Mouse (Mus musculus) hindbrain, embryonic 12.5 days (tissue): ENCODE data around the gene Man2a1. TPM values are rescaled to one million over a fixed set of nuclear protein-coding genes. Genes with fewer than 3 reads are reported as not detected.

ENCODE experiments used
- ATAC-seq: fragments of 200-750 bp; cut with Nextera tagmentation; 2 replicates; pipeline ENCODE4 v1.8.0; 2017; ENCODE audit warnings: moderate TSS enrichment; ENCODE audit not compliant: low FRiP score
- H3K27ac ChIP-seq: fragments of 300-500 bp; sonication (generic); 2 replicates; pipeline ENCODE4 v1.5.1; 2016; ENCODE audit warnings: mild to moderate bottlenecking
- H3K27me3 ChIP-seq: fragments of 300-500 bp; sonication (generic); 2 replicates; pipeline ENCODE4 v1.6.1; 2016; ENCODE audit warnings: mild to moderate bottlenecking
- H3K36me3 ChIP-seq: fragments of 300-500 bp; sonication (generic); 2 replicates; pipeline ENCODE4 v1.6.1; 2016; ENCODE audit warnings: mild to moderate bottlenecking
- H3K4me1 ChIP-seq: fragments of 300-500 bp; sonication (generic); 2 replicates; pipeline ENCODE4 v1.6.1; 2016
- H3K4me2 ChIP-seq: fragments of 300-500 bp; sonication (generic); replicated peaks from 2 replicates; pipeline ENCODE4 v1.6.1; 2016; ENCODE audit warnings: mild to moderate bottlenecking
- H3K4me3 ChIP-seq: fragments of 300-500 bp; sonication (generic); 2 replicates; pipeline ENCODE4 v1.5.1; 2016; ENCODE audit warnings: mild to moderate bottlenecking
- H3K9ac ChIP-seq: fragments of 300-500 bp; sonication (generic); 2 replicates; pipeline ENCODE4 v1.6.1; 2016; ENCODE audit warnings: mild to moderate bottlenecking, moderate library complexity
- H3K9me3 ChIP-seq: fragments of 300-500 bp; sonication (generic); replicated peaks from 2 replicates; pipeline ENCODE4 v1.6.1; 2016; ENCODE audit warnings: mild to moderate bottlenecking
- WGBS: fragments of 180-500 bp; shearing (Covaris S2); methylation state at CpG from one replicate; pipeline ENCODE4 v1.1.7; 2016; 5-methylcytosine and 5-hydroxymethylcytosine counted together
- polyA plus RNA-seq: library from polyadenylated mRNA; unstranded; fragments of >200 nt; fragmentation: Nextera tagmentation; extraction: Ambion mirVana; gene quantifications from 2 replicates; pipeline ENCODE4 v1.2.1, GENCODE M21; 2016

Gene Man2a1
- polyA plus RNA-seq, 1 experiment from 2014 or later: 6.5 TPM

GRCm38 (mm10) chr17:64581133-64581532 is 19.4 kb upstream of the Man2a1 start:
- no peak for ATAC-seq
- no peaks in the 10 kb centered on the region for H3K4me1 ChIP-seq
- 89% methylated on average over 6 of the region's 6 CpGs for WGBS
- H3K4me2 ChIP-seq: no peak overlapping the region
- H3K9me3 ChIP-seq: no peaks in the 10 kb centered on the region
- H3K36me3 ChIP-seq: no peaks in the 10 kb centered on the region
- H3K27ac ChIP-seq: no peak overlapping the region
- H3K4me3 ChIP-seq: no peak overlapping the region
- H3K9ac ChIP-seq: no peak overlapping the region
- no peaks in the 10 kb centered on the region for H3K27me3 ChIP-seq

- H3K4me1 ChIP-seq: no peaks in the 10 kb centered on the region
- no peaks in the 10 kb centered on the region for H3K27me3 ChIP-seq
- H3K27ac ChIP-seq: no peak overlapping the region
- H3K9ac ChIP-seq: no peak overlapping the region
- H3K36me3 ChIP-seq: no peaks in the 10 kb centered on the region
- no peak overlapping the region for H3K4me3 ChIP-seq
- WGBS: 94% methylated on average over 3 of the region's 3 CpGs
- no peaks in the 10 kb centered on the region for H3K9me3 ChIP-seq
- no peak for ATAC-seq
- H3K4me2 ChIP-seq: no peak overlapping the region
Observed at GRCm38 (mm10) chr17:64581962-64582361, 18.6 kb upstream of the Man2a1 start.

- 35% methylated on average over 4 of the region's 4 CpGs for WGBS
- Histone ChIP-seq H3K9me3 (no peaks in the 10 kb centered on the region), H3K4me1 (no peaks in the 10 kb centered on the region)
Observed at GRCm38 (mm10) chr17:64590483-64590882, 10.1 kb upstream of the Man2a1 start.

GRCm38 (mm10) chr17:64591366-64591765 is 9.2 kb upstream of the Man2a1 start:
- no peaks in the 10 kb centered on the region for H3K27me3 ChIP-seq
- H3K9me3 ChIP-seq: no peaks in the 10 kb centered on the region
- 83% methylated on average over 10 of the region's 10 CpGs for WGBS
- no peaks in the 10 kb centered on the region for H3K4me1 ChIP-seq
- no peak for ATAC-seq
- no peaks in the 10 kb centered on the region for H3K36me3 ChIP-seq
- no peak overlapping the region for H3K27ac ChIP-seq
- no peak overlapping the region for H3K9ac ChIP-seq
- no peak overlapping the region for H3K4me2 ChIP-seq
- H3K4me3 ChIP-seq: no peak overlapping the region

More at GRCm38 (mm10) chr17:64590483-64590882, 10.1 kb upstream of the Man2a1 start:
- no peaks in the 10 kb centered on the region for H3K27me3 ChIP-seq
- H3K9ac ChIP-seq: no peak overlapping the region
- no peak overlapping the region for H3K4me2 ChIP-seq
- no peak overlapping the region for H3K4me3 ChIP-seq
- no peaks in the 10 kb centered on the region for H3K36me3 ChIP-seq
- no peak overlapping the region for H3K27ac ChIP-seq
- no peak for ATAC-seq

GRCm38 (mm10) chr17:64592355-64592754 is 8.2 kb upstream of the Man2a1 start:
- Histone ChIP-seq H3K9ac (no peak overlapping the region), H3K4me1 (no peaks in the 10 kb centered on the region), H3K4me2 (no peak overlapping the region), H3K9me3 (no peaks in the 10 kb centered on the region), H3K27me3 (no peaks in the 10 kb centered on the region), H3K36me3 (no peaks in the 10 kb centered on the region), H3K4me3 (no peak overlapping the region), H3K27ac (no peak overlapping the region)
- WGBS: 84% methylated on average over 2 of the region's 2 CpGs
- ATAC-seq: no peak

GRCm38 (mm10) chr17:64592788-64593187 is 7.7 kb upstream of the Man2a1 start:
- 91% methylated on average over 3 of the region's 3 CpGs for WGBS
- no peak overlapping the region for H3K9ac ChIP-seq

GRCm38 (mm10) chr17:64597770-64598169 is 2.8 kb upstream of the Man2a1 start:
- Histone ChIP-seq H3K27ac (no peak overlapping the region), H3K36me3 (no peaks in the 10 kb centered on the region), H3K4me3 (no peak overlapping the region), H3K27me3 (no peaks in the 10 kb centered on the region), H3K9ac (no peak overlapping the region), H3K4me1 (peaks cover 10% of the 10 kb centered on the region), H3K9me3 (no peaks in the 10 kb centered on the region), H3K4me2 (no peak overlapping the region)
- no peak for ATAC-seq
- 85% methylated on average over 9 of the region's 9 CpGs for WGBS

More at GRCm38 (mm10) chr17:64592788-64593187, 7.7 kb upstream of the Man2a1 start:
- Histone ChIP-seq H3K27me3 (no peaks in the 10 kb centered on the region), H3K4me2 (no peak overlapping the region), H3K27ac (no peak overlapping the region), H3K4me1 (no peaks in the 10 kb centered on the region), H3K9me3 (no peaks in the 10 kb centered on the region), H3K4me3 (no peak overlapping the region), H3K36me3 (no peaks in the 10 kb centered on the region)
- ATAC-seq: no peak

- H3K4me1 ChIP-seq: peaks cover 25% of the 10 kb centered on the region
- H3K9ac ChIP-seq: peak overlapping the region; percentile 92
- ATAC-seq: no peak
- H3K9me3 ChIP-seq: no peaks in the 10 kb centered on the region
- H3K27ac ChIP-seq: peak overlapping the region; percentile 89
- H3K36me3 ChIP-seq: no peaks in the 10 kb centered on the region
- 38% methylated on average over 4 of the region's 4 CpGs for WGBS
- peak overlapping the region; percentile 90 for H3K4me3 ChIP-seq
- H3K27me3 ChIP-seq: no peaks in the 10 kb centered on the region
- peak overlapping the region; percentile 97 for H3K4me2 ChIP-seq
Observed at GRCm38 (mm10) chr17:64599916-64600315, 620 bp upstream of the Man2a1 start.

- Histone ChIP-seq H3K36me3 (no peaks in the 10 kb centered on the region), H3K9ac (peak overlapping the region; percentile 92), H3K4me2 (peak overlapping the region; percentile 97), H3K27ac (peak overlapping the region; percentile 89), H3K4me3 (peak overlapping the region; percentile 90), H3K9me3 (no peaks in the 10 kb centered on the region), H3K27me3 (no peaks in the 10 kb centered on the region), H3K4me1 (peaks cover 25% of the 10 kb centered on the region)
- WGBS: under 1% methylated on average over 59 of the region's 73 CpGs
- peak; percentile 24 for ATAC-seq
Observed at GRCm38 (mm10) chr17:64601091-64601750, 685 bp downstream of the Man2a1 start.

GRCm38 (mm10) chr17:64601751-64602578 is 1.4 kb downstream of the Man2a1 start:
- Histone ChIP-seq H3K9me3 (no peaks in the 10 kb centered on the region), H3K9ac (peak overlapping the region; percentile 92), H3K4me3 (peak overlapping the region; percentile 90), H3K27ac (0 out of 2 replicates have a peak overlapping the region, but pooled peaks have one; percentile 89), H3K36me3 (no peaks in the 10 kb centered on the region), H3K4me1 (peaks cover 25% of the 10 kb centered on the region), H3K4me2 (peak overlapping the region; percentile 97), H3K27me3 (no peaks in the 10 kb centered on the region)
- WGBS: under 1% methylated on average over 44 of the region's 44 CpGs
- peak; percentile 42 for ATAC-seq

GRCm38 (mm10) chr17:64603134-64603533 is 2.6 kb downstream of the Man2a1 start:
- WGBS: 60% methylated on average over 9 of the region's 9 CpGs
- Histone ChIP-seq H3K4me1 (peaks cover 25% of the 10 kb centered on the region), H3K9ac (0 out of 2 replicates have a peak overlapping the region, but pooled peaks have one; percentile 18), H3K36me3 (no peaks in the 10 kb centered on the region), H3K4me2 (peak overlapping the region; percentile 97), H3K4me3 (peak overlapping the region; percentile 90), H3K9me3 (no peaks in the 10 kb centered on the region), H3K27me3 (no peaks in the 10 kb centered on the region), H3K27ac (no peak overlapping the region)
- ATAC-seq: no peak

- H3K9me3 ChIP-seq: no peaks in the 10 kb centered on the region
- no peak for ATAC-seq
- H3K4me2 ChIP-seq: peak overlapping the region; percentile 97
- peak overlapping the region; percentile 90; the same call in 1 of the 2 replicates for H3K4me3 ChIP-seq
- no peak overlapping the region for H3K27ac ChIP-seq
- 81% methylated on average over 5 of the region's 5 CpGs for WGBS
- H3K9ac ChIP-seq: 0 out of 2 replicates have a peak overlapping the region, but pooled peaks have one; percentile 18
- peaks cover 25% of the 10 kb centered on the region for H3K4me1 ChIP-seq
- H3K36me3 ChIP-seq: no peaks in the 10 kb centered on the region
- no peaks in the 10 kb centered on the region for H3K27me3 ChIP-seq
Observed at GRCm38 (mm10) chr17:64603534-64603933, 3.0 kb downstream of the Man2a1 start.
